Mouse (Mus musculus): ENCODE results near the gene Tnpo2. TPM values are rescaled to one million over a fixed set of nuclear protein-coding genes. Genes with fewer than 3 reads are reported as not detected.

The Tnpo2 gene
- polyA plus RNA-seq, 1 experiment from 2014 or later, result 19.9 TPM

- no peaks in the 10 kb centered on the region; the same call in 1 of the 2 replicates for H3K36me3 ChIP-seq (ENCODE audit: control insufficient read depth, insufficient read depth, low read length)
Measured at GRCm38 (mm10) chr8:85091526-85092090, 54.9 kb downstream of the Tnpo2 start.

GRCm38 (mm10) chr8:85095051-85095450 is 58.3 kb downstream of the Tnpo2 start:
- H3K27me3 ChIP-seq (ENCODE audit: control insufficient read depth, insufficient read depth, low read length), result no peaks in the 10 kb centered on the region
- H3K4me1 ChIP-seq (replicated peaks; ENCODE audit: control insufficient read depth, insufficient read depth, low read length), result no peaks in the 10 kb centered on the region
- 96% methylated on average over 13 of the region's 13 CpGs for WGBS
- ATAC-seq (replicated peaks; ENCODE audit: low FRiP score) (no peak), DNase-seq (ENCODE audit: low spot score) (no peak)
- no peaks in the 10 kb centered on the region for H3K9me3 ChIP-seq (ENCODE audit: control insufficient read depth, low read length)
- no peaks in the 10 kb centered on the region; the same call in 1 of the 2 replicates for H3K36me3 ChIP-seq (ENCODE audit: control insufficient read depth, insufficient read depth, low read length)
- H3K4me3 ChIP-seq (ENCODE audit: low read depth, low read length), result no peak overlapping the region
- H3K27ac ChIP-seq (ENCODE audit: low read depth, low read length), result no peak overlapping the region
- H3K4me2 ChIP-seq (ENCODE audit: low read depth, low read length, severe bottlenecking), result no peak overlapping the region
- no peak overlapping the region for H3K9ac ChIP-seq (ENCODE audit: low read length)

More at GRCm38 (mm10) chr8:85091526-85092090, 54.9 kb downstream of the Tnpo2 start:
- no peak overlapping the region for H3K27ac ChIP-seq (ENCODE audit: low read depth, low read length)
- ATAC-seq (replicated peaks; ENCODE audit: low FRiP score), result no peak
- no peak overlapping the region for H3K4me2 ChIP-seq (ENCODE audit: low read depth, low read length, severe bottlenecking)
- no peaks in the 10 kb centered on the region for H3K4me1 ChIP-seq (replicated peaks; ENCODE audit: control insufficient read depth, insufficient read depth, low read length)
- H3K27me3 ChIP-seq (ENCODE audit: control insufficient read depth, insufficient read depth, low read length), result no peaks in the 10 kb centered on the region
- H3K9me3 ChIP-seq (ENCODE audit: control insufficient read depth, low read length), result no peaks in the 10 kb centered on the region
- no peak overlapping the region for H3K4me3 ChIP-seq (ENCODE audit: low read depth, low read length)
- no peak overlapping the region for H3K9ac ChIP-seq (ENCODE audit: low read length)
- WGBS, result 32% methylated on average over 21 of the region's 21 CpGs
- no peak for DNase-seq (ENCODE audit: low spot score)

- no peaks in the 10 kb centered on the region for H3K27me3 ChIP-seq (ENCODE audit: control insufficient read depth, insufficient read depth, low read length)
- ATAC-seq (replicated peaks; ENCODE audit: low FRiP score), result no peak
- no peak overlapping the region for H3K9ac ChIP-seq (ENCODE audit: low read length)
- H3K36me3 ChIP-seq (ENCODE audit: control insufficient read depth, insufficient read depth, low read length), result no peaks in the 10 kb centered on the region; the same call in 1 of the 2 replicates
- 98% methylated on average over 7 of the region's 7 CpGs for WGBS
- H3K4me1 ChIP-seq (replicated peaks; ENCODE audit: control insufficient read depth, insufficient read depth, low read length), result no peaks in the 10 kb centered on the region
- DNase-seq (ENCODE audit: low spot score), result no peak
- no peak overlapping the region for H3K27ac ChIP-seq (ENCODE audit: low read depth, low read length)
- H3K4me2 ChIP-seq (ENCODE audit: low read depth, low read length, severe bottlenecking), result no peak overlapping the region
- no peak overlapping the region for H3K4me3 ChIP-seq (ENCODE audit: low read depth, low read length)
- no peaks in the 10 kb centered on the region for H3K9me3 ChIP-seq (ENCODE audit: control insufficient read depth, low read length)
Measured at GRCm38 (mm10) chr8:85095566-85095965, 58.9 kb downstream of the Tnpo2 start.

- H3K4me2 ChIP-seq (ENCODE audit: low read depth, low read length, severe bottlenecking), result no peak overlapping the region
- no peaks in the 10 kb centered on the region for H3K27me3 ChIP-seq (ENCODE audit: control insufficient read depth, insufficient read depth, low read length)
- H3K27ac ChIP-seq (ENCODE audit: low read depth, low read length), result no peak overlapping the region
- no peaks in the 10 kb centered on the region; the same call in 1 of the 2 replicates for H3K36me3 ChIP-seq (ENCODE audit: control insufficient read depth, insufficient read depth, low read length)
- no peaks in the 10 kb centered on the region for H3K4me1 ChIP-seq (replicated peaks; ENCODE audit: control insufficient read depth, insufficient read depth, low read length)
- DNase-seq (ENCODE audit: low spot score), result no peak
- no peak for ATAC-seq (replicated peaks; ENCODE audit: low FRiP score)
- 94% methylated on average over 16 of the region's 16 CpGs for WGBS
- no peak overlapping the region for H3K9ac ChIP-seq (ENCODE audit: low read length)
- H3K4me3 ChIP-seq (ENCODE audit: low read depth, low read length), result no peak overlapping the region
- no peaks in the 10 kb centered on the region for H3K9me3 ChIP-seq (ENCODE audit: control insufficient read depth, low read length)
Measured at GRCm38 (mm10) chr8:85096196-85096595, 59.5 kb downstream of the Tnpo2 start.

GRCm38 (mm10) chr8:85096850-85097249 is 60.1 kb downstream of the Tnpo2 start:
- WGBS, result 92% methylated on average over 4 of the region's 4 CpGs
- Histone ChIP-seq H3K9ac (ENCODE audit: low read length) (no peak overlapping the region), H3K9me3 (ENCODE audit: control insufficient read depth, low read length) (no peaks in the 10 kb centered on the region), H3K27me3 (ENCODE audit: control insufficient read depth, insufficient read depth, low read length) (no peaks in the 10 kb centered on the region), H3K27ac (ENCODE audit: low read depth, low read length) (no peak overlapping the region), H3K4me2 (ENCODE audit: low read depth, low read length, severe bottlenecking) (no peak overlapping the region), H3K4me3 (ENCODE audit: low read depth, low read length) (no peak overlapping the region), H3K36me3 (ENCODE audit: control insufficient read depth, insufficient read depth, low read length) (no peaks in the 10 kb centered on the region; the same call in 1 of the 2 replicates), H3K4me1 (replicated peaks; ENCODE audit: control insufficient read depth, insufficient read depth, low read length) (no peaks in the 10 kb centered on the region)
- ATAC-seq (replicated peaks; ENCODE audit: low FRiP score), result no peak
- peak; percentile 13 for DNase-seq (ENCODE audit: low spot score)

- WGBS, result 79% methylated on average over 4 of the region's 4 CpGs
- Histone ChIP-seq H3K27ac (ENCODE audit: low read depth, low read length) (no peak overlapping the region), H3K4me1 (replicated peaks; ENCODE audit: control insufficient read depth, insufficient read depth, low read length) (no peaks in the 10 kb centered on the region), H3K4me3 (ENCODE audit: low read depth, low read length) (no peak overlapping the region), H3K36me3 (ENCODE audit: control insufficient read depth, insufficient read depth, low read length) (no peaks in the 10 kb centered on the region; the same call in 1 of the 2 replicates), H3K27me3 (ENCODE audit: control insufficient read depth, insufficient read depth, low read length) (no peaks in the 10 kb centered on the region), H3K4me2 (ENCODE audit: low read depth, low read length, severe bottlenecking) (no peak overlapping the region), H3K9me3 (ENCODE audit: control insufficient read depth, low read length) (no peaks in the 10 kb centered on the region), H3K9ac (ENCODE audit: low read length) (no peak overlapping the region)
- DNase-seq (ENCODE audit: low spot score) (no peak), ATAC-seq (replicated peaks; ENCODE audit: low FRiP score) (no peak)
Measured at GRCm38 (mm10) chr8:85100076-85100665, 63.5 kb downstream of the Tnpo2 start.

Small RNAs within 50 kb of the gene (microRNA-seq; reads per million reads assigned to microRNA genes)
- 4.2 reads per million for gene Mir7070 (ENCODE audit: insufficient number of aligned reads)

Other genes starting within 250 kb of the Tnpo2 start
- gene Nfix, start 236.6 kb upstream of the Tnpo2 start, polyA plus RNA-seq (2014; fragmentation: Nextera tagmentation; extraction: Ambion mirVana), result 7.7 and 8.9 TPM in 2 replicates
- gene Dand5, start 214.1 kb upstream of the Tnpo2 start, polyA plus RNA-seq (2014; fragmentation: Nextera tagmentation; extraction: Ambion mirVana), result 5.5 and 6.4 TPM in 2 replicates
- 41.0 and 44.3 TPM in 2 replicates for gene Gadd45gip1, start 205.4 kb upstream of the Tnpo2 start, polyA plus RNA-seq (2014; fragmentation: Nextera tagmentation; extraction: Ambion mirVana)
- gene Rad23a, start 196.2 kb upstream of the Tnpo2 start, polyA plus RNA-seq (2014; fragmentation: Nextera tagmentation; extraction: Ambion mirVana), result 102 and 110 TPM in 2 replicates
- gene Calr, start 190.0 kb upstream of the Tnpo2 start, polyA plus RNA-seq (2014; fragmentation: Nextera tagmentation; extraction: Ambion mirVana), result 722 and 731 TPM in 2 replicates
- 112 and 120 TPM in 2 replicates for gene Farsa, start 179.9 kb upstream of the Tnpo2 start, polyA plus RNA-seq (2014; fragmentation: Nextera tagmentation; extraction: Ambion mirVana)
- gene Syce2, start 164.8 kb upstream of the Tnpo2 start, polyA plus RNA-seq (2014; fragmentation: Nextera tagmentation; extraction: Ambion mirVana), result 86.2 and 87.8 TPM in 2 replicates
- 37.8 and 39.6 TPM in 2 replicates for gene Gcdh, start 143.0 kb upstream of the Tnpo2 start, polyA plus RNA-seq (2014; fragmentation: Nextera tagmentation; extraction: Ambion mirVana)
- gene Klf1, start 135.0 kb upstream of the Tnpo2 start, polyA plus RNA-seq (2014; fragmentation: Nextera tagmentation; extraction: Ambion mirVana), result 14.2 and 17.5 TPM in 2 replicates
- 7.2 and 9.5 TPM in 2 replicates for gene Dnase2a, start 128.4 kb upstream of the Tnpo2 start, polyA plus RNA-seq (2014; fragmentation: Nextera tagmentation; extraction: Ambion mirVana)
- 14.2 and 15.9 TPM in 2 replicates for gene Mast1, start 99.6 kb upstream of the Tnpo2 start, polyA plus RNA-seq (2014; fragmentation: Nextera tagmentation; extraction: Ambion mirVana)
- gene Rtbdn, start 89.9 kb upstream of the Tnpo2 start, polyA plus RNA-seq (2014; fragmentation: Nextera tagmentation; extraction: Ambion mirVana), result 0.19 and 0.36 TPM in 2 replicates
- not detected in 2 replicates for gene Gm49661, start 67.5 kb upstream of the Tnpo2 start, polyA plus RNA-seq (2014; fragmentation: Nextera tagmentation; extraction: Ambion mirVana)
- gene Prdx2, start 67.3 kb upstream of the Tnpo2 start, polyA plus RNA-seq (2014; fragmentation: Nextera tagmentation; extraction: Ambion mirVana), result 1,226 and 1,312 TPM in 2 replicates
- gene Rnaseh2a, start 67.1 kb upstream of the Tnpo2 start, polyA plus RNA-seq (2014; fragmentation: Nextera tagmentation; extraction: Ambion mirVana), result 128 and 147 TPM in 2 replicates
- gene Junb, start 58.2 kb upstream of the Tnpo2 start, polyA plus RNA-seq (2014; fragmentation: Nextera tagmentation; extraction: Ambion mirVana), result 5.2 and 5.8 TPM in 2 replicates
- gene Hook2, start 46.3 kb upstream of the Tnpo2 start, polyA plus RNA-seq (2014; fragmentation: Nextera tagmentation; extraction: Ambion mirVana), result 14.8 and 15.5 TPM in 2 replicates
- not detected in 2 replicates for gene Best2, start 22.4 kb upstream of the Tnpo2 start, polyA plus RNA-seq (2014; fragmentation: Nextera tagmentation; extraction: Ambion mirVana)
- 118 and 127 TPM in 2 replicates for gene Asna1, start 11.6 kb upstream of the Tnpo2 start, polyA plus RNA-seq (2014; fragmentation: Nextera tagmentation; extraction: Ambion mirVana)
- gene Trir, start 10.1 kb upstream of the Tnpo2 start, polyA plus RNA-seq (2014; fragmentation: Nextera tagmentation; extraction: Ambion mirVana), result 170 and 172 TPM in 2 replicates
- gene Fbxw9, start 23.1 kb downstream of the Tnpo2 start, polyA plus RNA-seq (2014; fragmentation: Nextera tagmentation; extraction: Ambion mirVana), result 23.8 and 33.8 TPM in 2 replicates
- not detected in 2 replicates for gene Gm5741, start 31.1 kb downstream of the Tnpo2 start, polyA plus RNA-seq (2014; fragmentation: Nextera tagmentation; extraction: Ambion mirVana)
- gene Dhps, start 34.8 kb downstream of the Tnpo2 start, polyA plus RNA-seq (2014; fragmentation: Nextera tagmentation; extraction: Ambion mirVana), result 63.5 and 68.5 TPM in 2 replicates
- 123 and 125 TPM in 2 replicates for gene Wdr83os, start 43.8 kb downstream of the Tnpo2 start, polyA plus RNA-seq (2014; fragmentation: Nextera tagmentation; extraction: Ambion mirVana)
- gene Wdr83, start 44.4 kb downstream of the Tnpo2 start, polyA plus RNA-seq (2014; fragmentation: Nextera tagmentation; extraction: Ambion mirVana), result 47.3 and 57.4 TPM in 2 replicates
- 20.9 and 21.0 TPM in 2 replicates for gene Man2b1, start 46.4 kb downstream of the Tnpo2 start, polyA plus RNA-seq (2014; fragmentation: Nextera tagmentation; extraction: Ambion mirVana)
- 1.1 and 1.3 TPM in 2 replicates for gene Zfp791, start 86.2 kb downstream of the Tnpo2 start, polyA plus RNA-seq (2014; fragmentation: Nextera tagmentation; extraction: Ambion mirVana)
- gene Cks1brt, start 115.0 kb downstream of the Tnpo2 start, polyA plus RNA-seq (2014; fragmentation: Nextera tagmentation; extraction: Ambion mirVana), result not detected in 2 replicates
- gene Olfr371, start 189.1 kb downstream of the Tnpo2 start, polyA plus RNA-seq (2014; fragmentation: Nextera tagmentation; extraction: Ambion mirVana), result not detected in 2 replicates